Mouse (Mus musculus) lung, postnatal 4 days (tissue): ENCODE results near the gene Aldh3b2.

Experiments used
- DNase-seq, 2 experiments: peaks; one replicate each; pipeline ENCODE4 v3.0.0; 2021

The Aldh3b2 gene

DNA sequence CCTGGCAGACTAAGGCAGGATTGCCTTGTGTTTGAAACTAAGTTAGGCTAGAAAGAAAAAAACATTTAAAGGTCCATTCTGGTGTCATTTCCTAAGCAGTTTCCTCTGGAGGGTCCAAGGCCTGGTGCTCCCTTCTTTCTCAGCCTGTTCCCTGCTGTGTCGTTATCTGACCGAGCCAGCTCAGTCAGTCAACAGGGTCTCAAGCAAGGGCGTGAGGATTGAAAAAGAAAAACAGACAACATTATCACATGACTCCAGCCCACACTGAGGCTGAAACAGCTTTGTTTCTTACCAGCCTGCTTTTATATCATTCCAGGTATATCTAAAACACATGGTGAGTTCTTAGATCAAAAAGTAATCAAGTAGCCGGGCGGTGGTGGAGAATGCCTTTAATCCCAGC is 43.5 kb downstream of the Aldh3b2 start:
- DNase-seq, result no peak

DNA sequence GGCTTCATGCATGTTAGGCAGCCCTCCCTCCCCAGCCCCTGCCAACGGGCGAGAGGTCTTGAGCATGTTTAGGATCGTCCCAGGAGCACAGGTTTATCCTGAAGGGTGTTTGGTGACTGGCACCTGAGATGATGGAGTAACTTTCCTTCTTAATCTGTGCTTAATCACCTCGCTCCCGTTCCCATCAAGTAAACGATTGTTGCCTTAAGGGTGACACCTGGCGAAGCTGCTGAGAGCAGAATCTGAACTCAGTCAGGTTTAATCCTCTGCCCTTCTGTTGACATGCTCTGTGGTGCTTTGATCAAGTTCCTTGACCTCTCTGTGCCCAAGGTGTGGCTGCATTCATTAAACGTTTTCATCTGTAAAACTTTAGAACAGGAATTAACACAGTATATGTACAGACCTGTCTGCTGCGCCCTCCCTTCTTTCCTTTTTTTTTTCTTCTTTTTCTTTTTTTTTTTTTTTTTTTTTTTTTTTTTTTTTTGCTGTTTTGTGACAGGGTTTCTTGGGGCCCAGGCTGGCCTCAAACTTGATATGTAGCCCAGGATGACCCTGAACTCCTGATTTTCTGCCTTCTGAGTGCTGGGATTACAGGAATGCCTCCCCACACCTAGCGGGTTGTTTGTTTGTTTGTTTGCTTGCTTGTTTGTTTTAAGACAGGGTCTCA is 45.9 kb downstream of the Aldh3b2 start:
- DNase-seq, result no peak

- peak; percentile 81 to 89 for DNase-seq
Measured at GRCm38 (mm10) chr19:4018743-4019583, 46.8 kb downstream of the Aldh3b2 start.

DNA sequence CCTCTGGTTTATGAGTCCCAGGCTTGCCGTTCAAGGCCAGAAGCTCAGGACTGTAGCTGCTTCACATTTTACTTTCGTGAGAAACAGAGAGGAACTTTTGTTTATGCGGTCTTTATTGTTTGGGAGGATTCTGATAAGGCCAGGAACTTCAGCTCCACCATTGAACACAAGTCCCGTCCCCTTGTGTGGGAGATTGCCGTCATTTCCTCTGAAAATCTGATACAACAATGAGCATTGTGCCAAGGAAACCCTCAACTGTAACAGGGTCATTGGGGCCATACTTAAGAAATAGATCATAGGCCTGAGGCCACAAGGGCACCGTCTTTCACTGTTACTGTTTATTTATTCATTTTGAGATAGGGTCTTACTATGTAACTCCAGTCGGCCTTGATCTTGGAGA is 51.1 kb downstream of the Aldh3b2 start:
- no peak for DNase-seq

- DNase-seq, result no peak
Measured at GRCm38 (mm10) chr19:4027576-4027975, 55.4 kb downstream of the Aldh3b2 start.
